In the genomic region with DNA sequence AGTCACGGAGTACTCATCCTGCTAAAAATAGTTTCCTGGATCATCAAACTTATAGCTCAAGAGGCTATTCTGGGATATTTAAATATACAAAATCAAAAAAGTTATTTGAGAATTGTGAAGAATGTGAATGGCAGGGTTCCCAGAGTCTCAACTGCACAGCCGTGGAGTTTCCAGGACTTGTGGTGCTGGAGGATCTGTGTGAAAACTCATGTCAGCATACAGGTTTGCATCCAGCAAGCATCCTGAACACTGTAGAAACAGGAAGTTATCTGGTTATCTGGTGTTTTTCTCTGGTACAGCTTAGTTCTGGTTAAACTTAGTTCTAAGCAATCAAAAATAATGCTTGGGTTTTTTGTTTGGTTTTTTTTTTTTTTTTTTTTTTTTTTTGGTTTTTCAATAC, we compare ENCODE assay signal across 12 mouse cellular contexts. TPM values are rescaled to one million over a fixed set of nuclear protein-coding genes. Genes with fewer than 3 reads are reported as not detected.
DNase-seq lines count a peak whose midpoint lies in the region; ATAC-seq and TF ChIP-seq lines count a peak whose summit lies in the region.
"Had no signal": no experiment of that assay in that cellular context is flagged by ENCODE, and none has a peak within 500 bp of the region (broad histone marks: within the 10 kb centered on the region; RNA-seq: fewer than 3 reads in every experiment).

No protein-coding gene starts in this region.

- H3K27me3 ChIP-seq in heart, adult 2 months (ENCODE audit: control insufficient read depth, insufficient read depth, low read length) = no peaks in the 10 kb centered on the region
- no peaks in the 10 kb centered on the region for H3K27me3 ChIP-seq in kidney, embryonic 16.5 days (ENCODE audit: insufficient read depth, low read length)
- H3K27me3 ChIP-seq in lung, postnatal 0 days (replicated peaks; ENCODE audit: insufficient read depth, low read length) = no peaks in the 10 kb centered on the region
- no peaks in the 10 kb centered on the region for H3K27me3 ChIP-seq in cerebellum, adult 2 months (ENCODE audit: control insufficient read depth, insufficient read depth, low read length)
- H3K27me3 ChIP-seq: liver, embryonic 13.5 days; Patski had no signal

- no peak overlapping the region for H3K4me2 ChIP-seq in kidney, embryonic 16.5 days (replicated peaks; ENCODE audit: low read depth, low read length)
- H3K4me2 ChIP-seq in lung, postnatal 0 days (replicated peaks; ENCODE audit: low read depth, low read length) = no peak overlapping the region
- H3K4me2 ChIP-seq: liver, embryonic 13.5 days had no signal

- H3K9me3 ChIP-seq in kidney, embryonic 16.5 days (ENCODE audit: low read length) = no peaks in the 10 kb centered on the region
- H3K9me3 ChIP-seq in lung, postnatal 0 days (ENCODE audit: low read length) = no peaks in the 10 kb centered on the region
- H3K9me3 ChIP-seq: liver, embryonic 13.5 days had no signal

- no peak for TF ChIP-seq CTCF in heart, adult 2 months (IDR thresholded peaks at IDR 0.05)
- TF ChIP-seq CTCF in lung, postnatal 0 days (IDR thresholded peaks at IDR 0.05) = no peak
- TF ChIP-seq CTCF in cerebellum, adult 2 months (IDR thresholded peaks at IDR 0.05; ENCODE audit: borderline replicate concordance, insufficient read depth, low read depth, low read length) = no peak

- intact Hi-C loops in heart, adult 2 months (cut with DNase I) = no loop called here

- no peak for TF ChIP-seq EP300 in heart, adult 2 months (IDR thresholded peaks at IDR 0.05; ENCODE audit: insufficient read depth, low read depth, low read length)
- TF ChIP-seq EP300 in lung, postnatal 0 days (IDR thresholded peaks at IDR 0.05) = no peak

- H3K4me1 ChIP-seq in heart, adult 2 months (ENCODE audit: control insufficient read depth, insufficient read depth, low read length) = peaks cover 13% of the 10 kb centered on the region
- H3K4me1 ChIP-seq in kidney, embryonic 16.5 days (ENCODE audit: insufficient read depth, low read length) = peaks cover 20% of the 10 kb centered on the region
- H3K4me1 ChIP-seq in lung, postnatal 0 days (ENCODE audit: insufficient read depth, low read depth, low read length) = peaks cover 18% of the 10 kb centered on the region; the same call in 1 of the 2 replicates
- no peaks in the 10 kb centered on the region for H3K4me1 ChIP-seq in cerebellum, adult 2 months (ENCODE audit: control insufficient read depth, insufficient read depth, low read length)

- H3K27ac ChIP-seq in heart, adult 2 months = peak overlapping the region; percentile 96
- H3K27ac ChIP-seq in kidney, embryonic 16.5 days (ENCODE audit: low read length) = no peak overlapping the region
- H3K27ac ChIP-seq in lung, postnatal 0 days (ENCODE audit: low read length) = peak overlapping the region; percentile 90
- H3K27ac ChIP-seq in cerebellum, adult 2 months (ENCODE audit: insufficient read depth, low read length) = no peak overlapping the region
- H3K27ac ChIP-seq: liver, embryonic 13.5 days had no signal

- DNase-seq in heart, adult 2 months = no peak
- DNase-seq in heart, adult 8-10 months (ENCODE audit: low spot score) = no peak
- DNase-seq in kidney, postnatal 10 days = peak; percentile 35
- peak; percentile 42 for DNase-seq in Muller cell, postnatal 12 days (ENCODE audit: inconsistent ontology term)
- DNase-seq in lung, postnatal 0 days (ENCODE audit: low spot score) = peak; percentile 83
- DNase-seq in cerebellum, adult 2 months = no peak
- no peak for DNase-seq in cerebellum, adult 9-10 months
- DNase-seq: liver, embryonic 13.5 days; right cerebral cortex, postnatal 4 days had no signal

- no peak for TF ChIP-seq POLR2A in heart, adult 2 months (IDR thresholded peaks at IDR 0.05; ENCODE audit: insufficient read depth, low read depth, low read length)
- no peak for TF ChIP-seq POLR2A in cerebellum, adult 2 months (IDR thresholded peaks at IDR 0.05; ENCODE audit: borderline replicate concordance, insufficient read depth, low read length)

- no peaks in the 10 kb centered on the region for H3K79me2 ChIP-seq in heart, adult 2 months (replicated peaks; ENCODE audit: control insufficient read depth, insufficient read depth, low read length)

- peaks cover 12% of the 10 kb centered on the region for H3K36me3 ChIP-seq in heart, adult 2 months (ENCODE audit: control insufficient read depth, insufficient read depth, low read length)
- H3K36me3 ChIP-seq in kidney, embryonic 16.5 days (ENCODE audit: insufficient read depth, low read length) = no peaks in the 10 kb centered on the region
- H3K36me3 ChIP-seq in lung, postnatal 0 days (ENCODE audit: insufficient read depth, low read length) = no peaks in the 10 kb centered on the region
- H3K36me3 ChIP-seq: liver, embryonic 13.5 days had no signal

- no peak overlapping the region for H3K4me3 ChIP-seq in heart, adult 2 months
- H3K4me3 ChIP-seq in kidney, embryonic 16.5 days (ENCODE audit: low read length) = no peak overlapping the region
- H3K4me3 ChIP-seq in lung, postnatal 0 days (ENCODE audit: low read depth, low read length) = no peak overlapping the region
- no peak overlapping the region for H3K4me3 ChIP-seq in cerebellum, adult 2 months (replicated peaks; ENCODE audit: insufficient read depth, low read depth, low read length)
- H3K4me3 ChIP-seq: liver, embryonic 13.5 days; myocyte had no signal

- no peak overlapping the region for H3K9ac ChIP-seq in heart, adult 2 months (ENCODE audit: low read depth, low read length)
- H3K9ac ChIP-seq in kidney, embryonic 16.5 days (replicated peaks; ENCODE audit: low read length) = no peak overlapping the region
- H3K9ac ChIP-seq in lung, postnatal 0 days (replicated peaks; ENCODE audit: low read depth) = no peak overlapping the region
- H3K9ac ChIP-seq: liver, embryonic 13.5 days had no signal

- no peak for ATAC-seq in kidney, embryonic 16.5 days (ENCODE audit: low FRiP score, low TSS enrichment)
- ATAC-seq in lung, postnatal 0 days = no peak
- ATAC-seq: Patski had no signal

- WGBS in heart, adult 2 months = 15% methylated on average over 2 of the region's 2 CpGs
- WGBS in kidney, embryonic 16.5 days = 72% methylated on average over 2 of the region's 2 CpGs
- WGBS in lung, postnatal 0 days = 14% methylated on average over 2 of the region's 2 CpGs
- WGBS in cerebellum, adult 2 months = 75% methylated on average over 2 of the region's 2 CpGs

RNA-seq across cellular contexts. Expression of a gene that starts 6.7 kb away (rescaled TPM):
- total RNA-seq in heart, adult 2 months (2021) = 100 to 1,000 TPM; 109 to 126 TPM
- 19.2 and 39.7 TPM in 2 replicates for polyA plus RNA-seq in heart, adult 2 months (2012; rRNA removed)
- 100 to 1,000 TPM; 113 to 135 (median 122) TPM for total RNA-seq in heart, adult 8-10 months (2022)
- polyA plus RNA-seq in kidney, embryonic 16.5 days (2015; fragmentation: Nextera tagmentation; extraction: Ambion mirVana) = 82.7 and 85.1 TPM in 2 replicates
- 42.0 and 42.3 TPM in 2 replicates for polyA plus RNA-seq in lung, postnatal 0 days (2015; fragmentation: Nextera tagmentation; extraction: Ambion mirVana)
- 86.9 and 87.9 TPM in 2 replicates for polyA plus RNA-seq in cerebellum, adult 2 months (2012; rRNA removed)

RNA-seq across cellular contexts. Expression of a gene that starts 17.5 kb away (rescaled TPM):
- total RNA-seq in heart, adult 2 months (2021) = 1 to 10 TPM; 5.9 to 7.9 TPM
- 3.8 and 4.1 TPM in 2 replicates for polyA plus RNA-seq in heart, adult 2 months (2012; rRNA removed)
- 10 to 100 TPM in 1 of 4 experiments, 1 to 10 TPM in 3; 6.6 to 10.6 (median 6.7) TPM for total RNA-seq in heart, adult 8-10 months (2022)
- polyA plus RNA-seq in kidney, embryonic 16.5 days (2015; fragmentation: Nextera tagmentation; extraction: Ambion mirVana) = 19.1 and 25.4 TPM in 2 replicates
- polyA plus RNA-seq in lung, postnatal 0 days (2015; fragmentation: Nextera tagmentation; extraction: Ambion mirVana) = 13.4 and 16.3 TPM in 2 replicates
- 10.8 and 11.8 TPM in 2 replicates for polyA plus RNA-seq in cerebellum, adult 2 months (2012; rRNA removed)

RNA-seq across cellular contexts. Expression of a gene that starts 43.7 kb away (rescaled TPM):
- 10 to 100 TPM; 77.3 to 80.0 TPM for total RNA-seq in heart, adult 2 months (2021)
- 13.7 and 29.5 TPM in 2 replicates for polyA plus RNA-seq in heart, adult 2 months (2012; rRNA removed)
- total RNA-seq in heart, adult 8-10 months (2022) = 10 to 100 TPM; 73.2 to 91.8 (median 82.4) TPM
- 16.8 and 25.8 TPM in 2 replicates for polyA plus RNA-seq in kidney, embryonic 16.5 days (2015; fragmentation: Nextera tagmentation; extraction: Ambion mirVana)
- 45.3 and 50.9 TPM in 2 replicates for polyA plus RNA-seq in lung, postnatal 0 days (2015; fragmentation: Nextera tagmentation; extraction: Ambion mirVana)
- polyA plus RNA-seq in cerebellum, adult 2 months (2012; rRNA removed) = 48.2 and 50.8 TPM in 2 replicates

Comparison
In these comparisons a context has a peak if more than half of its experiments do, and no peak if none do; other contexts are left out.
1. DNase-seq: peak in kidney, postnatal 10 days (single experiment), Muller cell, postnatal 12 days (single experiment) and lung, postnatal 0 days (single experiment); none in heart, adult 2 months (0 of 2), heart, adult 8-10 months (single experiment), cerebellum, adult 2 months (0 of 2) and cerebellum, adult 9-10 months (single experiment).
2. H3K27ac ChIP-seq: peak in heart, adult 2 months (single experiment) and lung, postnatal 0 days (single experiment); none in kidney, embryonic 16.5 days (single experiment) and cerebellum, adult 2 months (single experiment).